Mouse (Mus musculus): Measurements from ENCODE around the gene Card11. TPM values are rescaled to one million over a fixed set of nuclear protein-coding genes. Genes with fewer than 3 reads are reported as not detected.

Gene Card11
- polyA plus RNA-seq, 1 experiment from 2014 or later = 0.42 TPM

GRCm38 (mm10) chr5:140940923-140941491, 59.4 kb downstream of the Card11 start:
- Histone ChIP-seq H3K27ac (no peak overlapping the region), H3K36me3 (no peaks in the 10 kb centered on the region)
- ATAC-seq (ENCODE audit: low FRiP score, low read depth) = no peak; the same call in 1 of the 2 replicates

GRCm38 (mm10) chr5:140940257-140940922, 60.0 kb downstream of the Card11 start:
- H3K4me2 ChIP-seq (replicated peaks) = no peak overlapping the region
- no peak overlapping the region for H3K9ac ChIP-seq
- H3K4me3 ChIP-seq = no peak overlapping the region
- H3K9me3 ChIP-seq = no peaks in the 10 kb centered on the region
- no peak for ATAC-seq (ENCODE audit: low FRiP score, low read depth)
- WGBS = 53% methylated on average over 5 of the region's 5 CpGs
- no peaks in the 10 kb centered on the region for H3K36me3 ChIP-seq
- peaks cover 14% of the 10 kb centered on the region for H3K4me1 ChIP-seq
- H3K27ac ChIP-seq = no peak overlapping the region
- no peaks in the 10 kb centered on the region for H3K27me3 ChIP-seq

More at GRCm38 (mm10) chr5:140940923-140941491, 59.4 kb downstream of the Card11 start:
- peaks cover 14% of the 10 kb centered on the region for H3K4me1 ChIP-seq
- no peak overlapping the region for H3K9ac ChIP-seq
- H3K4me3 ChIP-seq = no peak overlapping the region
- H3K9me3 ChIP-seq = no peaks in the 10 kb centered on the region
- peak overlapping the region; percentile 23; the same call in 1 of the 2 replicates for H3K4me2 ChIP-seq (replicated peaks)
- 41% methylated on average over 14 of the region's 14 CpGs for WGBS
- H3K27me3 ChIP-seq = no peaks in the 10 kb centered on the region

- no peak overlapping the region for H3K4me2 ChIP-seq (replicated peaks)
- H3K36me3 ChIP-seq = no peaks in the 10 kb centered on the region
- no peak for ATAC-seq (ENCODE audit: low FRiP score, low read depth)
- H3K27ac ChIP-seq = no peak overlapping the region
- no peak overlapping the region for H3K9ac ChIP-seq
- H3K27me3 ChIP-seq = no peaks in the 10 kb centered on the region
- H3K9me3 ChIP-seq = no peaks in the 10 kb centered on the region
- peaks cover 17% of the 10 kb centered on the region for H3K4me1 ChIP-seq
- H3K4me3 ChIP-seq = no peak overlapping the region
- 80% methylated on average over 7 of the region's 7 CpGs for WGBS
These were observed 63.6 kb downstream of the Card11 start for GRCm38 (mm10) chr5:140936816-140937215.

DNA sequence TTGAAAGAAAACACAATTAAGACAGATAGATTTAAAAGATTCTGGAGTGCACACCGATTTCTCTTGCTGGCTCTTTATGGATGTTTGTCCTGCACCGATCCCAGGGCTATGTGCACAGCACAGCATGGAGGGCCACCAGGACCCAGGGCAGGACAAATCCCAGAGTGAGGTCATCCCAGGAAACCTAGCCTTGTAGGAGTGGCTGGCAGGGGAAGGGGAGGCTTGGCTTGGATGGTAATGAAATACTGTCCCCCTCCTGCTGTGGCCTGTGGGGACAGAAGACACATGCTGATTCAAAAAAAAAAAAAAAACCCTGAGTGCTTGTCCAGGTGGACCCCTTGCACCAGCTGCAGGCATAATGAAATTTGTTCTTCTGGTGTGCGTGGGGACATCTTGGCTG, 64.5 kb downstream of the Card11 start:
- Histone ChIP-seq H3K4me2 (replicated peaks) (no peak overlapping the region), H3K9me3 (no peaks in the 10 kb centered on the region), H3K27me3 (no peaks in the 10 kb centered on the region), H3K36me3 (no peaks in the 10 kb centered on the region), H3K27ac (no peak overlapping the region), H3K4me3 (no peak overlapping the region), H3K9ac (no peak overlapping the region), H3K4me1 (peaks cover 12% of the 10 kb centered on the region)
- WGBS = 93% methylated on average over 3 of the region's 3 CpGs
- no peak for ATAC-seq (ENCODE audit: low FRiP score, low read depth)

DNA sequence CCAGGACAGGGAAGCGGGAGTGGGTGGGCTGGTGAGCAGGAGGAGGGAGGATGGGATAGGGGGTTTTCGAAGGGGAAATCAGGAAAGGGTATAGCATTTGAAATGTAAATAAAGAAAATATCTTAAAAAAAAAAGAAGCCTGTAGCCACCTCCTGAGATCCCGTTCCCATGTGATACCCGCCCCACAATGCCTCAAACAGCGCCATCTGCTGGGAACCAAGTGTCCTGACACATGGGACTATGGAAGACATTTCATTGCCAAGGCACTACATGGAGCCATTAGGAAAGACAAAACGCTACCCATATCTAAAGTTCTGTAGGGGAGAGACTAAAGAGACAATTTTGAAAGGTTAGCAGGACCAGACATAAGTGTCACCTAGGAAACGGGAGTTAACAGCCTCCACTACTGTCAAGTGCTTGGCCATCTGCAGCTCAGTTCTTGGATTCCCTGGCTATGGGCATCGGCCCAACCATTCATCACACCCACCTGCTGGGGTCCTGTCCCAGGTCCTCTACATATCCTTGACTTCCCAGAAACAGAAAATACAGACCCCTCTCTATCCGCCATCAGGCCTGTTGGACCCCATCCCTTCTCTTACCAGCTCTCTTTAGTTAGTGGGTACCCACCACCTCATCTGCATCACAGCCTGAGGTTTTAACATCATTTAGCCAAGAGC, 65.6 kb downstream of the Card11 start:
- no peak overlapping the region for H3K27ac ChIP-seq
- no peak overlapping the region for H3K4me3 ChIP-seq
- no peak overlapping the region for H3K4me2 ChIP-seq (replicated peaks)
- H3K36me3 ChIP-seq = no peaks in the 10 kb centered on the region
- peaks cover 3% of the 10 kb centered on the region; the same call in 1 of the 2 replicates for H3K4me1 ChIP-seq
- H3K27me3 ChIP-seq = no peaks in the 10 kb centered on the region
- 78% methylated on average over 9 of the region's 9 CpGs for WGBS
- H3K9ac ChIP-seq = no peak overlapping the region
- H3K9me3 ChIP-seq = no peaks in the 10 kb centered on the region
- ATAC-seq (ENCODE audit: low FRiP score, low read depth) = no peak

DNA sequence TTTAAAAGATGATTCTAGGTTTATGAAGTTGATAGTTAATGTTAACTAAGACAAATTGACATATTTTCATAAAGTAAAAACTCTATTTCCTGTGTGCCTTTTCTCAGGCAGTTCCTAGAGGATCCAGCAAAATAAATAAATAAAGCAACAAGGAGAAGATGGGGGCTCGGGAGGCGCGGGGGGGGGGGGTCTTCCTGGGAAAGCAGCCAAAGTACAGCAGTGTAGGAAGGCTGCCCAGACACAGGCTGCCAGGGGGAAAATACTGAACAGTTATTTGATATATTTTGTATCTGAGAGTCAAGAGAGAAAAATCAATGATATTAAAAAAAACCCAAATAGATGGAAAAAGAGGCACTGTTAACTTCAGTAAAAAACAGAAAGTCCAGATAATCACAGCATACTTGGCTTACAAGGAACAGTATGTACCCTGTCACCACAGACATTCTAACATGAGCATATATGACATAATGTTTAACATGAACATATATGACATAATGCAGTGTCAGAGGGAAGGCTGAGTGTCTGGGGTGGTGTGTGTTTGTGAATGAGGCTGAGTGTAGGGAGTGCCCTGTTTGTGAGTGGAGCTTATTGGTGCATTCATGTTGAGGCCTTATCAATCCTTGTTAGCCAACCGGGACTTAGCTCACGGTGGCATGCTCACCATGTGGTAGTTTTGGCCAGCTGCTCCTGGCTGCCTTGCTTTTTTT, 68.7 kb downstream of the Card11 start:
- H3K9ac ChIP-seq = no peak overlapping the region
- 0 out of 2 replicates have a peak overlapping the region, but pooled peaks have one; percentile 22 for H3K27ac ChIP-seq
- H3K4me3 ChIP-seq = no peak overlapping the region
- WGBS = 62% methylated on average over 5 of the region's 5 CpGs
- ATAC-seq (ENCODE audit: low FRiP score, low read depth) = peak; percentile 36; the same call in 1 of the 2 replicates
- no peak overlapping the region for H3K4me2 ChIP-seq (replicated peaks)
- H3K4me1 ChIP-seq = peaks cover 3% of the 10 kb centered on the region; the same call in 1 of the 2 replicates
- no peaks in the 10 kb centered on the region for H3K9me3 ChIP-seq
- H3K36me3 ChIP-seq = no peaks in the 10 kb centered on the region
- no peaks in the 10 kb centered on the region for H3K27me3 ChIP-seq

DNA sequence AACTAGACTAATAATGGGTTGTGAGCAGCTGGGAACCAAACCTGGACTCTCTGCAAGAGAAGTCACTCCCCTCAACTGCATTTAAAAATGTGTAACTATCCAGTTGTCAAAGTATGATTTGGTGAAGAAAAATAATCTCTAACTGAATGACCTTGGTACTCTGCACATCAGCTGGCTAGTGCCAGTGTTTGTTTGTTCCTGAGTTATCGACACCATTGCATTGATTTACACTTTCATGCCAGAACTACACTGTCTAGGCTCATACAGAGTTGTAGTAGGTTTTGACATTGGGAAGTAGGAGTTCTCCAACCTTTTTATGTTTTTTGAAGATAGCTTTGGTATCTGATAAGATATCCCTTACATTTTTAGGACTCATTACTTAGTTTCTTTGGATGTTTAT, 81.9 kb downstream of the Card11 start:
- ATAC-seq (ENCODE audit: low FRiP score, low read depth) = no peak

GRCm38 (mm10) chr5:140917807-140918206, 82.6 kb downstream of the Card11 start:
- Histone ChIP-seq H3K9ac (no peak overlapping the region), H3K36me3 (no peaks in the 10 kb centered on the region), H3K9me3 (peaks cover 13% of the 10 kb centered on the region), H3K4me2 (replicated peaks) (no peak overlapping the region), H3K27me3 (no peaks in the 10 kb centered on the region), H3K4me3 (no peak overlapping the region), H3K27ac (no peak overlapping the region), H3K4me1 (no peaks in the 10 kb centered on the region)
- WGBS = 94% methylated on average over 1 of the region's 1 CpGs
- ATAC-seq (ENCODE audit: low FRiP score, low read depth) = no peak

More for the DNA sequence above, 81.9 kb downstream of the Card11 start:
- WGBS = 91% methylated on average over 1 of the region's 1 CpGs
- Histone ChIP-seq H3K4me1 (no peaks in the 10 kb centered on the region), H3K4me3 (no peak overlapping the region), H3K27me3 (no peaks in the 10 kb centered on the region), H3K27ac (no peak overlapping the region), H3K9me3 (peaks cover 14% of the 10 kb centered on the region), H3K4me2 (replicated peaks) (no peak overlapping the region), H3K9ac (no peak overlapping the region), H3K36me3 (no peaks in the 10 kb centered on the region)

- whole genome bisulfite sequencing = 94% methylated on average over 5 of the region's 5 CpGs
These were observed 89.5 kb downstream of the Card11 start for GRCm38 (mm10) chr5:140910841-140911240.

GRCm38 (mm10) chr5:140900866-140901265, 99.5 kb downstream of the Card11 start:
- Histone ChIP-seq H3K9ac (no peak overlapping the region), H3K27me3 (no peaks in the 10 kb centered on the region), H3K36me3 (no peaks in the 10 kb centered on the region), H3K9me3 (no peaks in the 10 kb centered on the region), H3K4me2 (replicated peaks) (no peak overlapping the region), H3K4me3 (no peak overlapping the region), H3K27ac (no peak overlapping the region), H3K4me1 (no peaks in the 10 kb centered on the region)
- WGBS = 83% methylated on average over 13 of the region's 13 CpGs
- ATAC-seq (ENCODE audit: low FRiP score, low read depth) = no peak

More at GRCm38 (mm10) chr5:140910841-140911240, 89.5 kb downstream of the Card11 start:
- no peaks in the 10 kb centered on the region for H3K27me3 ChIP-seq
- H3K27ac ChIP-seq = no peak overlapping the region
- no peak overlapping the region for H3K4me3 ChIP-seq
- H3K36me3 ChIP-seq = no peaks in the 10 kb centered on the region
- H3K4me1 ChIP-seq = no peaks in the 10 kb centered on the region
- no peak overlapping the region for H3K4me2 ChIP-seq (replicated peaks)
- peaks cover 10% of the 10 kb centered on the region for H3K9me3 ChIP-seq
- no peak for ATAC-seq (ENCODE audit: low FRiP score, low read depth)
- H3K9ac ChIP-seq = no peak overlapping the region

DNA sequence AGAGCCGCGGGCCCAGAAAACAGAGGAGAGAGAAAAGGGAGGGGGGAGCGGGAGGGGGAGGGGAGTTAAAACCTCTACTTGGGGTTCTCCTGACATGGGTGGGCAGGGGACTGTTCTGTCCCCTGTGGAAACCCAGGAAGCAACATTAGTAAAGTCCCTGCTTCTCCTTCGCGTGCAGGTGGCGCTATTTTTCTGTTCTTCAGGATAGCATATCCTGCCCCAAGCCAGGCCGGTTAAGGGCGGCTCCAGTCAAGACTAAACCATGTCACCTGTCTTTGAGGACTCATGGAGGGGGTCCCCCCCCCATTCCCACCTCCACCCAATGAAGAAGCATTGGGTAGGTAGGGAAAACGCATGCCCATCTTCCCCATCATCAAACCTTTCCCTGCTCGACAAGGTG, 109.3 kb downstream of the Card11 start:
- no peak overlapping the region for H3K9ac ChIP-seq
- H3K36me3 ChIP-seq = no peaks in the 10 kb centered on the region
- peak overlapping the region; percentile 36 for H3K4me2 ChIP-seq (replicated peaks)
- ATAC-seq (ENCODE audit: low FRiP score, low read depth) = no peak
- H3K9me3 ChIP-seq = peaks cover 4% of the 10 kb centered on the region; the same call in 1 of the 2 replicates
- no peak overlapping the region for H3K4me3 ChIP-seq
- no peaks in the 10 kb centered on the region for H3K27me3 ChIP-seq
- H3K27ac ChIP-seq = no peak overlapping the region
- H3K4me1 ChIP-seq = peaks cover 22% of the 10 kb centered on the region
- 36% methylated on average over 10 of the region's 10 CpGs for WGBS

DNA sequence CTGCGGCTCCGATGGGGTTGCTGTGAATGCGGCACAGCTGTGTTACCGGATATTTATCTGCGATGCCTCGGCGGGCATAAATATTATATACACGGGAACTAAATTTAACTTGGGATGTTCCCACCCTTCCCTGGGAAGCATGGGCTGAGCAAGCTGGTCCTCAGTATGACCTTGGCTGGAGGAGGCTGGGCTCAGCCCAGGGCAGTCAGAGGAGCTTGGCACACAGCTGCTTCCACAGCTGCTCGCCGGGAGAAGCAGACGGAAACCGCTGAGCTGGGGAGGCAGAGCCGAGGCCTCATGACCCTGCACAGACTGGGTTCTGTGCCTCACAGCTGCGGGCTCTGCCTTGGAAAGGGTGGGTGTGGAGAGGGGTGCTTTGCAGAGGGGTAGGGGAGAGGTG, 110.3 kb downstream of the Card11 start:
- Histone ChIP-seq H3K9me3 (peaks cover 4% of the 10 kb centered on the region; the same call in 1 of the 2 replicates), H3K36me3 (no peaks in the 10 kb centered on the region), H3K27me3 (no peaks in the 10 kb centered on the region), H3K4me1 (peaks cover 24% of the 10 kb centered on the region), H3K27ac (peak overlapping the region; percentile 28; the same call in 1 of the 2 replicates), H3K9ac (no peak overlapping the region), H3K4me3 (no peak overlapping the region), H3K4me2 (replicated peaks) (peak overlapping the region; percentile 36)
- peak; percentile 85 for ATAC-seq (ENCODE audit: low FRiP score, low read depth)
- 49% methylated on average over 14 of the region's 14 CpGs for WGBS

Data from limb, embryonic 13.5 days (tissue).